Mouse (Mus musculus) kidney, postnatal 36 days (tissue): ENCODE measurements around the gene Olfr945.

ENCODE experiments used
- DNase-seq, 2 experiments: peaks; one replicate each; pipeline ENCODE4 v3.0.0; 2021 to 2022; ENCODE audit warnings: mixed read lengths in 2 of 2

Gene Olfr945

GRCm38 (mm10) chr9:39276718-39277117, at the start of gene Olfr945:
Gene Olfr945, minus strand, starts transcription at chr9:39276818.
- DNase-seq, result no peak

DNA sequence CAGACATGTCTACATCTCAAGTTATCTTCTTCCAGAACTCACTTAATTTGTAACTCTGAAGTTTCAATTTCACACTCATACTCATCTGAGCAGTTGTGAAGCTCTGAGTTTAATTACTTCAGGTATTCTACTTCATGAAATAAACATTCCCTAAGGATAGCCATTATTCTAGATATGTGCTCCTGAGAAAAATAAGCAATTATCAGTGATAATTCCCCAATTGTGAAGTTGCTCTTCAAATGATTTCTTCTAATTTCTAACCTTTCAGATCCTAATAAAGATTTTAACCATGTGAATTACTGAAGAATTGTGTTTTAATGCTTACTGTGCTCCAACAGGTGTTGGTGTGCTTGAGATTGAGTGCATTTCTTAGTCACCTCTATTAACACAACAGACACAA, 49.3 kb upstream of the Olfr945 start, which contains the start of gene Olfr948:
Gene Olfr948 (minus strand): TSS at position 101 of the 400 bp plus-strand sequence.
- no peak for DNase-seq

DNA sequence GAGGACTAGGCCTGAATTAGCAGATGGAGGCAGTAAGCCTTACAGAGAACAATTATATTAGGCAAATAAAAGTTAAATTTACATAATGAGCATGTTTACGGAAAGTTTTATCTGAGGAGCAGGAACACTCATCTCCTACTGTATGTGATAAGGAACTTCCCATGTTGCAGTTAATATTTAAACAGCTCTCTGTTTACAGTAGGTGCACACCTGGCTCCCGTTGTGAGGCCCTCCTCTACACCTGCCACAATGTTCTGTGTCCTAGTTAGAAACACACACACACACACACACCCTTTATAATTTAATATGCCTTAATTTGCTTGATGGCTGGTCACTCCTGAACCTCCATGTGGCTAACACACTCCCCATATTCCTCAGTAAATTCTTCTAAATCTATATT, 10.5 kb upstream of the Olfr945 start:
- no peak for DNase-seq

GRCm38 (mm10) chr9:39249894-39250293, 26.7 kb downstream of the Olfr945 start, which contains the start of gene Olfr1537:
Gene Olfr1537, minus strand, starts transcription at chr9:39249994.
- DNase-seq, result no peak
